Mouse (Mus musculus) activated CD4-positive, CD25-positive, alpha-beta regulatory T cell, adult 9 weeks (primary cell): ENCODE data around the gene Try5. TPM values are rescaled to one million over a fixed set of nuclear protein-coding genes. Genes with fewer than 3 reads are reported as not detected.

Experiments used
- polyA plus RNA-seq: library from polyadenylated mRNA; unstranded; fragments of 100-300 nt; shearing (Covaris generic); gene quantifications from one replicate; pipeline ENCODE4 v1.2.1, GENCODE M21; 2017

Gene Try5
- 0.73 TPM for polyA plus RNA-seq

GRCm38 (mm10) chr6:41316741-41317140, at the start of gene Try5:
Gene Try5 (minus strand): TSS chr6:41316841.

GRCm38 (mm10) chr6:41353932-41354331, 37.3 kb upstream of the Try5 start, which contains the start of gene Try10:
Gene Try10 (plus strand): TSS chr6:41354105.

DNA sequence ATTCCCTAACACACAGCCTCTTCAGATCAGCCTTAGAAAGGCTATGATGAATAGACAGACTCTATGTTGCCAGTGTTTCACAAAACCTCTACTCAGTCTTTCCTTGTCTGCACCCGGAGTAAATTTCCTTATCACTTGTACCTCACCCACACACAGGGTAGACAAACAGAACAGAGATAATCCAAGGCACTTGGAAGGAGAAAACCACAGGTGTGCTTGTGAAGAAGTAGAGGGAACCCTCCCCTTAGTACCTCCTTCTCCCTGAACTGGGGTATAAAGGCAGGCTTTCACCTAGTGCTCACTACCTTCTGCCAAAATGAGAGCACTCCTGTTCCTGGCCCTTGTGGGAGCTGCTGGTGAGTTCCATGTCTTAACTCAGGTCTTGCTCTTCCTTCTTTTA, 14.7 kb downstream of the Try5 start, which contains the start of gene Try4:
Gene Try4, plus strand, starts transcription at position 301 of the 400 bp plus-strand sequence.

Other genes starting within 250 kb of the Try5 start
- not detected for gene Try4, start 14.6 kb downstream of the Try5 start, polyA plus RNA-seq
- gene Try10, start 37.3 kb upstream of the Try5 start, polyA plus RNA-seq, result 0.48 TPM
- gene Prss3, start 60.8 kb upstream of the Try5 start, polyA plus RNA-seq, result not detected
- gene Gm5771, start 75.5 kb upstream of the Try5 start, polyA plus RNA-seq, result not detected
- not detected for gene Gm10334, start 129.3 kb upstream of the Try5 start, polyA plus RNA-seq
- not detected for gene Prss1, start 142.1 kb upstream of the Try5 start, polyA plus RNA-seq
- gene Prss2, start 204.9 kb upstream of the Try5 start, polyA plus RNA-seq, result 1.4 TPM